In genomic region chr6:101270095-101270826, GRCm38 (mm10) we compare ENCODE assay signal across 13 mouse cellular contexts.
DNase-seq lines count a peak whose midpoint lies in the region; ATAC-seq lines count a peak whose summit lies in the region.
"Had no signal": no experiment of that assay in that cellular context is flagged by ENCODE, and none has a peak within 500 bp of the region (broad histone marks: within the 10 kb centered on the region; RNA-seq: fewer than 3 reads in every experiment).

No protein-coding gene starts in this region.

- no peak overlapping the region for H3K9ac ChIP-seq in kidney, embryonic 14.5 days (ENCODE audit: low read depth, low read length)
- H3K9ac ChIP-seq in embryonic facial prominence, embryonic 15.5 days: no peak overlapping the region
- H3K9ac ChIP-seq in limb, embryonic 11.5 days (ENCODE audit: low read length): no peak overlapping the region
- H3K9ac ChIP-seq: heart, embryonic 12.5 days; midbrain, embryonic 15.5 days had no signal

- ATAC-seq in kidney, embryonic 14.5 days (ENCODE audit: low FRiP score, low TSS enrichment): no peak; the same call in 1 of the 2 replicates
- ATAC-seq in embryonic facial prominence, embryonic 15.5 days (ENCODE audit: insufficient number of reproducible peaks, low FRiP score, low TSS enrichment, low read depth): no peak
- ATAC-seq in limb, embryonic 11.5 days (ENCODE audit: insufficient number of reproducible peaks, low FRiP score, low TSS enrichment, low read depth): peak; percentile 35; the same call in 1 of the 2 replicates
- ATAC-seq: midbrain, embryonic 15.5 days had no signal

- no peak overlapping the region for H3K4me2 ChIP-seq in kidney, embryonic 14.5 days (replicated peaks; ENCODE audit: low read depth, low read length)
- no peak overlapping the region for H3K4me2 ChIP-seq in embryonic facial prominence, embryonic 15.5 days (replicated peaks)
- H3K4me2 ChIP-seq in limb, embryonic 11.5 days (ENCODE audit: low read depth, severe bottlenecking): 0 out of 2 replicates have a peak overlapping the region, but pooled peaks have one; percentile 7
- H3K4me2 ChIP-seq: heart, embryonic 12.5 days; midbrain, embryonic 15.5 days had no signal

- peak; percentile 19 for DNase-seq in kidney, adult 11 months
- DNase-seq in embryonic facial prominence, embryonic 10.5 days (ENCODE audit: low spot score): peak; percentile 45
- peak; percentile 52 for DNase-seq in limb, embryonic 11.5 days (ENCODE audit: low spot score)
- DNase-seq in urinary bladder, postnatal 4 days (ENCODE audit: low spot score in 2 of 2): no peak
- no peak for DNase-seq in cerebellum, postnatal 4 days (ENCODE audit: low spot score in 2 of 2)
- no peak for DNase-seq in thymus, postnatal 25 days
- DNase-seq: layer of hippocampus, adult 9-11 months; lung, adult 2 months; thymus, adult 2 months had no signal

- H3K27ac ChIP-seq in kidney, embryonic 14.5 days (ENCODE audit: low read depth, low read length): no peak overlapping the region
- H3K27ac ChIP-seq in embryonic facial prominence, embryonic 10.5 days (replicated peaks): peak overlapping the region; percentile 68
- peak overlapping the region; percentile 65 for H3K27ac ChIP-seq in embryonic facial prominence, embryonic 15.5 days (replicated peaks)
- H3K27ac ChIP-seq in limb, embryonic 11.5 days (replicated peaks; ENCODE audit: low read depth, low read length): peak overlapping the region; percentile 80
- H3K27ac ChIP-seq: midbrain, embryonic 15.5 days had no signal

- peaks cover 33% of the 10 kb centered on the region for H3K4me1 ChIP-seq in kidney, embryonic 14.5 days (ENCODE audit: control insufficient read depth, insufficient read depth, low read length)
- H3K4me1 ChIP-seq in embryonic facial prominence, embryonic 10.5 days: peaks cover 77% of the 10 kb centered on the region
- peaks cover 66% of the 10 kb centered on the region for H3K4me1 ChIP-seq in embryonic facial prominence, embryonic 15.5 days
- peaks cover 40% of the 10 kb centered on the region for H3K4me1 ChIP-seq in limb, embryonic 11.5 days (ENCODE audit: control insufficient read depth, insufficient read depth, low read length)

- no peaks in the 10 kb centered on the region for H3K9me3 ChIP-seq in kidney, embryonic 14.5 days (ENCODE audit: control insufficient read depth, low read length)
- H3K9me3 ChIP-seq in embryonic facial prominence, embryonic 10.5 days: no peaks in the 10 kb centered on the region
- no peaks in the 10 kb centered on the region for H3K9me3 ChIP-seq in embryonic facial prominence, embryonic 15.5 days (replicated peaks)
- H3K9me3 ChIP-seq in limb, embryonic 11.5 days (ENCODE audit: control insufficient read depth, low read length): no peaks in the 10 kb centered on the region
- H3K9me3 ChIP-seq: heart, embryonic 12.5 days; midbrain, embryonic 15.5 days had no signal

- no peaks in the 10 kb centered on the region for H3K27me3 ChIP-seq in kidney, embryonic 14.5 days (ENCODE audit: control insufficient read depth, insufficient read depth, low read length)
- H3K27me3 ChIP-seq in embryonic facial prominence, embryonic 10.5 days (replicated peaks; ENCODE audit: low read depth, poor library complexity, severe bottlenecking): peaks cover 11% of the 10 kb centered on the region
- H3K27me3 ChIP-seq in embryonic facial prominence, embryonic 15.5 days: no peaks in the 10 kb centered on the region
- no peaks in the 10 kb centered on the region for H3K27me3 ChIP-seq in limb, embryonic 11.5 days (ENCODE audit: control insufficient read depth, insufficient read depth, low read length)
- H3K27me3 ChIP-seq: heart, embryonic 12.5 days had no signal

- WGBS in kidney, embryonic 14.5 days: 35% methylated on average over 7 of the region's 7 CpGs
- 45% methylated on average over 7 of the region's 7 CpGs for WGBS in embryonic facial prominence, embryonic 10.5 days
- WGBS in embryonic facial prominence, embryonic 15.5 days: 43% methylated on average over 7 of the region's 7 CpGs
- 37% methylated on average over 7 of the region's 7 CpGs for WGBS in limb, embryonic 11.5 days

- H3K4me3 ChIP-seq in kidney, embryonic 14.5 days (ENCODE audit: low read length): no peak overlapping the region
- H3K4me3 ChIP-seq in embryonic facial prominence, embryonic 10.5 days: no peak overlapping the region
- H3K4me3 ChIP-seq in embryonic facial prominence, embryonic 15.5 days (replicated peaks): no peak overlapping the region
- no peak overlapping the region for H3K4me3 ChIP-seq in limb, embryonic 11.5 days (ENCODE audit: low read depth, low read length)
- H3K4me3 ChIP-seq: heart, embryonic 12.5 days; midbrain, embryonic 15.5 days had no signal

- no peaks in the 10 kb centered on the region for H3K36me3 ChIP-seq in kidney, embryonic 14.5 days (ENCODE audit: control insufficient read depth, insufficient read depth, low read length)
- H3K36me3 ChIP-seq in embryonic facial prominence, embryonic 10.5 days (replicated peaks): peaks cover 7% of the 10 kb centered on the region; the same call in 1 of the 2 replicates
- no peaks in the 10 kb centered on the region for H3K36me3 ChIP-seq in embryonic facial prominence, embryonic 15.5 days
- H3K36me3 ChIP-seq in limb, embryonic 11.5 days (ENCODE audit: control insufficient read depth, insufficient read depth, low read length): no peaks in the 10 kb centered on the region
- H3K36me3 ChIP-seq: midbrain, embryonic 15.5 days had no signal

Comparison
In these comparisons a context has a peak if more than half of its experiments do, and no peak if none do; other contexts are left out.
1. DNase-seq: peak in kidney, adult 11 months (single experiment), embryonic facial prominence, embryonic 10.5 days (single experiment) and limb, embryonic 11.5 days (single experiment); none in urinary bladder, postnatal 4 days (0 of 2), cerebellum, postnatal 4 days (0 of 2) and thymus, postnatal 25 days (single experiment).